Mouse (Mus musculus) stomach, embryonic 15.5 days (tissue): ENCODE measurements around the gene Sucla2. TPM values are rescaled to one million over a fixed set of nuclear protein-coding genes. Genes with fewer than 3 reads are reported as not detected.
"Not testable (repeated sequence)": the region's sequence is repeated elsewhere in the genome, so short reads cannot be mapped to it uniquely, and the experiment has no call there.

ENCODE experiments used
- ATAC-seq: fragments of 200-750 bp; cut with Nextera tagmentation; 2 replicates; pipeline ENCODE4 v1.8.0; 2017; ENCODE audit warnings: low read depth, moderate number of reproducible peaks, moderate TSS enrichment; ENCODE audit not compliant: insufficient read depth, low FRiP score
- H3K27ac ChIP-seq: fragments of 300-500 bp; sonication (generic); 2 replicates; pipeline ENCODE4 v1.5.1; 2015; ENCODE audit warnings: mild to moderate bottlenecking, inconsistent platforms
- H3K27me3 ChIP-seq: fragments of 300-500 bp; sonication (generic); replicated peaks from 2 replicates; pipeline ENCODE4 v1.6.1; 2015; ENCODE audit warnings: inconsistent platforms
- H3K36me3 ChIP-seq: fragments of 300-500 bp; sonication (generic); 2 replicates; pipeline ENCODE4 v1.6.1; 2015; ENCODE audit warnings: inconsistent platforms
- H3K4me1 ChIP-seq: fragments of 300-500 bp; sonication (generic); 2 replicates; pipeline ENCODE4 v1.6.1; 2015; ENCODE audit warnings: inconsistent platforms
- H3K4me2 ChIP-seq: fragments of 300-500 bp; sonication (generic); 2 replicates; pipeline ENCODE4 v1.6.1; 2015; ENCODE audit warnings: mild to moderate bottlenecking, inconsistent platforms
- H3K4me3 ChIP-seq: fragments of 300-500 bp; sonication (generic); replicated peaks from 2 replicates; pipeline ENCODE4 v1.5.1; 2015; ENCODE audit warnings: inconsistent platforms
- H3K9ac ChIP-seq: fragments of 300-500 bp; sonication (generic); 2 replicates; pipeline ENCODE4 v1.6.1; 2015; ENCODE audit warnings: inconsistent platforms
- H3K9me3 ChIP-seq: fragments of 300-500 bp; sonication (generic); 2 replicates; pipeline ENCODE4 v1.6.1; 2016; ENCODE audit warnings: inconsistent platforms
- WGBS: fragments of 180-500 bp; shearing (Covaris S2); methylation state at CpG from one replicate; pipeline ENCODE4 v1.1.7; 2015; 5-methylcytosine and 5-hydroxymethylcytosine counted together
- polyA plus RNA-seq: library from polyadenylated mRNA; unstranded; fragments of >200 nt; fragmentation: Nextera tagmentation; extraction: Ambion mirVana; gene quantifications from 2 replicates; pipeline ENCODE4 v1.2.1, GENCODE M21; 2015

Gene Sucla2
- polyA plus RNA-seq, 1 experiment from 2014 or later, result 101 TPM

- WGBS, result 79% methylated on average over 4 of the region's 4 CpGs
- Histone ChIP-seq H3K36me3 (peaks cover 11% of the 10 kb centered on the region; the same call in 1 of the 2 replicates), H3K4me1 (no peaks in the 10 kb centered on the region), H3K4me3 (no peak overlapping the region), H3K27me3 (no peaks in the 10 kb centered on the region), H3K27ac (no peak overlapping the region), H3K9me3 (no peaks in the 10 kb centered on the region), H3K4me2 (no peak overlapping the region), H3K9ac (no peak overlapping the region)
- ATAC-seq, result no peak
Measured at GRCm38 (mm10) chr14:73571143-73571542, 46.0 kb downstream of the Sucla2 start.

GRCm38 (mm10) chr14:73574053-73574452 lies 48.9 kb downstream of the Sucla2 start:
- ATAC-seq, result no peak
- H3K9ac ChIP-seq, result no peak overlapping the region
- peaks cover 11% of the 10 kb centered on the region; the same call in 1 of the 2 replicates for H3K36me3 ChIP-seq

GRCm38 (mm10) chr14:73576336-73576735 lies 51.2 kb downstream of the Sucla2 start:
- no peaks in the 10 kb centered on the region for H3K27me3 ChIP-seq
- ATAC-seq, result no peak
- H3K4me1 ChIP-seq, result no peaks in the 10 kb centered on the region
- no peak overlapping the region for H3K9ac ChIP-seq
- H3K27ac ChIP-seq, result no peak overlapping the region
- H3K4me2 ChIP-seq, result no peak overlapping the region
- peaks cover 15% of the 10 kb centered on the region; the same call in 1 of the 2 replicates for H3K36me3 ChIP-seq
- H3K9me3 ChIP-seq, result no peaks in the 10 kb centered on the region
- no peak overlapping the region for H3K4me3 ChIP-seq

More at GRCm38 (mm10) chr14:73574053-73574452, 48.9 kb downstream of the Sucla2 start:
- Histone ChIP-seq H3K4me2 (no peak overlapping the region), H3K4me1 (no peaks in the 10 kb centered on the region), H3K9me3 (no peaks in the 10 kb centered on the region), H3K4me3 (no peak overlapping the region), H3K27me3 (no peaks in the 10 kb centered on the region), H3K27ac (no peak overlapping the region)
- WGBS, result 94% methylated on average over 5 of the region's 5 CpGs

DNA sequence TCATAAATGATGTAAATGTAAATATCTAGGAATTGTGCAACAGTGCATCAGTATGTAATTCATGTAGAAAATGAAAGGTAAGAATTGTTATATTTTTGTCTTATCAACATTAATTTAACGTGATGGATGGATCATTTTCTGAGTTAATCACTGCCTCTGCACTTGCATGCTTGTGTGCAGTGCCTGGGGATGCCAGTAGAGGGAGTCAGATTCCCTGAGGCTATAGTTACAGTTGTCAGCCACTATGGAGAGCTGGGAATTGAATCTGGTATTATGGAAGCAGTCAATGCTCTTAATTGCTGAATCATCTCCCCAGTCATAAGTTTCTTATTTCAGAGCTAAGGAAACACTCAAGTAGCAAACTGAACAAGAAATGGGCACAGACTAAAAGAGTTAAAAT lies 63.0 kb downstream of the Sucla2 start:
- Histone ChIP-seq H3K4me2 (no peak overlapping the region), H3K27ac (no peak overlapping the region), H3K36me3 (peaks cover 5% of the 10 kb centered on the region; the same call in 1 of the 2 replicates), H3K4me1 (no peaks in the 10 kb centered on the region), H3K9ac (no peak overlapping the region), H3K27me3 (no peaks in the 10 kb centered on the region), H3K9me3 (no peaks in the 10 kb centered on the region), H3K4me3 (no peak overlapping the region)
- WGBS, result 87% methylated on average over 1 of the region's 1 CpGs
- ATAC-seq, result no peak

GRCm38 (mm10) chr14:73592166-73592565 lies 67.0 kb downstream of the Sucla2 start:
- no peak overlapping the region for H3K27ac ChIP-seq
- H3K9me3 ChIP-seq, result no peaks in the 10 kb centered on the region
- no peaks in the 10 kb centered on the region for H3K27me3 ChIP-seq
- ATAC-seq, result no peak
- no peaks in the 10 kb centered on the region for H3K4me1 ChIP-seq
- H3K36me3 ChIP-seq, result 0 out of 2 replicates have a peak, but pooled peaks cover 6% of the 10 kb centered on the region
- WGBS, result 80% methylated on average over 1 of the region's 1 CpGs
- H3K4me3 ChIP-seq, result no peak overlapping the region
- no peak overlapping the region for H3K9ac ChIP-seq
- H3K4me2 ChIP-seq, result no peak overlapping the region

GRCm38 (mm10) chr14:73599720-73600119 lies 74.6 kb downstream of the Sucla2 start:
- Histone ChIP-seq H3K4me3 (no peak overlapping the region), H3K4me1 (no peaks in the 10 kb centered on the region), H3K4me2 (no peak overlapping the region), H3K9ac (no peak overlapping the region), H3K9me3 (no peaks in the 10 kb centered on the region), H3K27me3 (no peaks in the 10 kb centered on the region), H3K36me3 (peaks cover 29% of the 10 kb centered on the region), H3K27ac (no peak overlapping the region)
- no peak for ATAC-seq
- 81% methylated on average over 8 of the region's 8 CpGs for WGBS

DNA sequence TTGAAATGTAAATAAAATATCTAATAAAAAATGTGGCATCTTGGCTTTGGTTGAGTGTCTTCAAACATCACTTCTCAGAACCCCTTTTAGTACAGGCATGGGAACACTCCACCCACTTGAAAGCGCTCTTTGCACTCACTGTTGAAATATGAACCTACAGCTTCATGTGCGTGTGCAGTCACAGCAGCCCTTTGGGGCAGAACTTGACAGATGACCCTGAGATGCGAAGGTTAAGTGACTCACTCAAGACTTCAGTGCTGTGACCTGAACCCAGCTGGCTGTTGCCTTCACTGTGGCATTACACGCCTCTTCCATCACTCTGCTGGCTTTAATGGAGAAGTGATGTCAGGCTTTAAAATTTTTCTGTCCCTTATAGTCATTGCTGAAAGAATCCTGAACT lies 82.6 kb downstream of the Sucla2 start:
- Histone ChIP-seq H3K9ac (no peak overlapping the region), H3K27ac (no peak overlapping the region), H3K9me3 (no peaks in the 10 kb centered on the region), H3K4me1 (no peaks in the 10 kb centered on the region), H3K4me3 (no peak overlapping the region), H3K27me3 (no peaks in the 10 kb centered on the region), H3K4me2 (no peak overlapping the region), H3K36me3 (peaks cover 8% of the 10 kb centered on the region; the same call in 1 of the 2 replicates)
- 41% methylated on average over 4 of the region's 4 CpGs for WGBS
- no peak for ATAC-seq

GRCm38 (mm10) chr14:73608668-73609481 lies 83.8 kb downstream of the Sucla2 start:
- Histone ChIP-seq H3K36me3 (0 out of 2 replicates have a peak, but pooled peaks cover under 1% of the 10 kb centered on the region), H3K27me3 (no peaks in the 10 kb centered on the region), H3K9ac (no peak overlapping the region), H3K4me2 (no peak overlapping the region), H3K27ac (no peak overlapping the region), H3K9me3 (no peaks in the 10 kb centered on the region), H3K4me3 (no peak overlapping the region), H3K4me1 (no peaks in the 10 kb centered on the region)
- no peak for ATAC-seq
- WGBS, result 29% methylated on average over 11 of the region's 11 CpGs

GRCm38 (mm10) chr14:73614961-73615360 lies 89.8 kb downstream of the Sucla2 start:
- not testable (repeated sequence) for H3K9me3 ChIP-seq, H3K4me1 ChIP-seq, H3K27me3 ChIP-seq, H3K4me2 ChIP-seq, H3K36me3 ChIP-seq, H3K4me3 ChIP-seq, H3K9ac ChIP-seq, H3K27ac ChIP-seq, ATAC-seq
- WGBS, result 40% methylated on average over 1 of the region's 1 CpGs

- Histone ChIP-seq H3K4me2 (no peak overlapping the region), H3K9me3 (no peaks in the 10 kb centered on the region), H3K27ac (no peak overlapping the region), H3K27me3 (no peaks in the 10 kb centered on the region), H3K4me3 (no peak overlapping the region), H3K36me3 (no peaks in the 10 kb centered on the region), H3K9ac (no peak overlapping the region), H3K4me1 (no peaks in the 10 kb centered on the region)
- ATAC-seq, result no peak
- 72% methylated on average over 3 of the region's 3 CpGs for WGBS
Measured at GRCm38 (mm10) chr14:73620880-73621279, 95.8 kb downstream of the Sucla2 start.

DNA sequence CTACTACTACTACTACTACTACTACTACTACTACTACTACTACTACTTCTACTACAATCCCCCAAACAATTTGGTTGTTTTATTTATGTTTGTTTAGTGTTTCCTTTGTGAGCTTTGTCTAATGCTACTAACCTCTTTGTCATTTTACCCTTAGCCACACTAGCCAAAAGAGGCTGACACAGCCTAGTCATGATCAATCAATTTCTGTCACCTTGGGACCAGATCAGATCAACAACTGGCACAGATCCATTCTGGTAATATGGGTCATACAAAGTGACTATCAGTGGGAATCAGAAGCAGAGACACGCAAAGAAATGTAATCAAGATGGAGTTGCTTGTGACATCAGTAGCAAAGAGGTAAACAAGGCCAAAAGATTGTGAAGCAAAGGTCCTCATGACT lies 97.9 kb downstream of the Sucla2 start:
- H3K9ac ChIP-seq, result no peak overlapping the region
- 80% methylated on average over 1 of the region's 1 CpGs for WGBS
- H3K9me3 ChIP-seq, result no peaks in the 10 kb centered on the region
- H3K27me3 ChIP-seq, result no peaks in the 10 kb centered on the region
- H3K4me1 ChIP-seq, result no peaks in the 10 kb centered on the region
- H3K27ac ChIP-seq, result no peak overlapping the region
- ATAC-seq, result no peak
- H3K4me3 ChIP-seq, result no peak overlapping the region
- no peak overlapping the region for H3K4me2 ChIP-seq
- no peaks in the 10 kb centered on the region for H3K36me3 ChIP-seq

DNA sequence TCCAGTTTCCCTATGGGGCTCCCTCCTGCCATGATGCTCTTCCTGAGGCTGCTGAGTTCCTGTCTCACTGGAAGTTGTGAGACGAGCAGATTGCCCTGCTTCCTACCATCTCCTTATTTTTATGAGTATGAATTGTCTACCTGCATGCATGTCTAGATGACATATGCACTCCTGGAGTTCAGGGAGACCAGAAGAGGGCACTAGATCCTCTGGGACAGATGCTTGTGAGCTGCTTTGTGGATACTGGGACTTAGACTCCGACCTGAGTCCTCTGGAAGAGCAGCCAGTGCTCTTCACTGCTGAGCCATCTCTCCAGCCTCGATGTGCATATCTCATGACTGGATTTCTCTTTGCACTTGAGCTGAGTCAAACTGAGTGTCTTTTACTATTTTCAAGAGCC lies 100.3 kb downstream of the Sucla2 start:
- no peak overlapping the region for H3K4me3 ChIP-seq
- 72% methylated on average over 3 of the region's 3 CpGs for WGBS
- H3K9me3 ChIP-seq, result no peaks in the 10 kb centered on the region
- no peaks in the 10 kb centered on the region for H3K27me3 ChIP-seq
- H3K27ac ChIP-seq, result no peak overlapping the region
- H3K4me1 ChIP-seq, result no peaks in the 10 kb centered on the region
- no peak overlapping the region for H3K4me2 ChIP-seq
- H3K36me3 ChIP-seq, result no peaks in the 10 kb centered on the region
- no peak overlapping the region for H3K9ac ChIP-seq
- no peak for ATAC-seq
